Mouse (Mus musculus) kidney, postnatal 0 days (tissue): ENCODE measurements around the gene Kdm5b. TPM values are rescaled to one million over a fixed set of nuclear protein-coding genes. Genes with fewer than 3 reads are reported as not detected.

Experiments used
- ATAC-seq: fragments of 200-750 bp; cut with Nextera tagmentation; replicated peaks from 2 replicates; pipeline ENCODE4 v1.8.0; 2017; ENCODE audit warnings: low read depth, moderate number of reproducible peaks, moderate TSS enrichment, moderate library complexity; ENCODE audit not compliant: low FRiP score
- DNase-seq: peaks from one replicate; pipeline ENCODE4 v3.0.0-alpha.2; 2016; ENCODE audit warnings: low spot score
- H3K27ac ChIP-seq: fragments of 300-500 bp; sonication (generic); 2 replicates; pipeline ENCODE4 v1.5.1; 2014; ENCODE audit warnings: mild to moderate bottlenecking
- H3K27me3 ChIP-seq: fragments of 300-500 bp; sonication (generic); 2 replicates; pipeline ENCODE4 v1.6.1; 2014; ENCODE audit warnings: low read length, mixed read lengths; ENCODE audit not compliant: insufficient read depth
- H3K36me3 ChIP-seq: fragments of 300-500 bp; sonication (generic); 2 replicates; pipeline ENCODE4 v1.6.1; 2014; ENCODE audit warnings: low read length, mixed read lengths; ENCODE audit not compliant: insufficient read depth
- H3K4me1 ChIP-seq: fragments of 300-500 bp; sonication (generic); replicated peaks from 2 replicates; pipeline ENCODE4 v1.6.1; 2014; ENCODE audit warnings: antibody characterized with exemption, low read length, mixed read lengths; ENCODE audit not compliant: insufficient read depth
- H3K4me2 ChIP-seq: fragments of 300-500 bp; sonication (generic); 2 replicates; pipeline ENCODE4 v1.6.1; 2014; ENCODE audit warnings: mild to moderate bottlenecking, low read length, moderate library complexity, mixed read lengths
- H3K4me3 ChIP-seq: fragments of 300-500 bp; sonication (generic); replicated peaks from 2 replicates; pipeline ENCODE4 v1.5.1; 2014; ENCODE audit warnings: low read depth, low read length
- H3K9ac ChIP-seq: fragments of 300-500 bp; sonication (generic); 2 replicates; pipeline ENCODE4 v1.6.1; 2014; ENCODE audit warnings: low read depth, low read length
- H3K9me3 ChIP-seq: fragments of 300-500 bp; sonication (generic); replicated peaks from 2 replicates; pipeline ENCODE4 v1.6.1; 2016; ENCODE audit warnings: low read length, inconsistent platforms, mixed read lengths
- CTCF ChIP-seq: IDR thresholded peaks from 2 replicates; pipeline ENCODE4 v1.5.1; 2016; ENCODE audit warnings: antibody characterized with exemption, low read depth, mild to moderate bottlenecking, moderate library complexity
- WGBS: fragments of 180-500 bp; shearing (Covaris S2); extraction: QIAGEN DNeasy Blood & Tissue Kit; methylation state at CpG from one replicate; pipeline ENCODE4 v1.1.7; 2014; 5-methylcytosine and 5-hydroxymethylcytosine counted together
- polyA plus RNA-seq: library from polyadenylated mRNA; unstranded; fragments of >200 nt; fragmentation: Nextera tagmentation; extraction: Ambion mirVana; gene quantifications from 2 replicates; pipeline ENCODE4 v1.2.1, GENCODE M21; 2015

The Kdm5b gene
- polyA plus RNA-seq, 1 experiment from 2014 or later, result 40.2 TPM

DNA sequence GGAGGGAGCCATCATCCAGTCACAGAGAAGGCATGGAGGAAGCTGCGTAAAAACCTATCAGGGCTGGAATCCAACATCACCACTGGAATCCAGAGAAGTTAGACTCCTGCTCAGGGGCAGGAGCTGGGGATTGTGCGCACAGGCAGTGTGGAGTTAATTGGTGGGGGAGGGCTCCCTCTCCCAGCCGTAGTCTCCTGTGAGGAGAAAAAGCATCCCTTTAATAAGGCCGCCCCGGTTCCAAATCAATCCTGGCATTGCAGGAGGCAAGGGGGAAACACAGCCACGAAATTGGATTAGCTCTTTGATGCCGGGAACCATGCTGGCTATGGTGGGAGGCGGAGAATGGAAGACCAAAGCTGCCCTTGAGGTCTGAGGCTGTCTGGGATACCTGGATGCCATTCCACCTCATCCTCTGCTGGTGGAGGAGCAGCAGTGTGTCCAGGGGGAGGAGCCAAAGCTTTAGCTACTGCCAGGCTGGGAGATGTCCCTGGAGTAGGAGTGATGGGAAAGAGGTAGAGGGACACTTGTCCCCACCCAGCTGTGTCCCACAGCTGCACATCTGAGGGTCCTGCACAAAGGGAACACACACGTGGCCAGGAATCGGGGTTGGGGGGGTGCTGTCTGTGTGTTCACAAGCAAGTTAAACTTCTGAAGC lies 93.8 kb downstream of the Kdm5b start:
- Histone ChIP-seq H3K4me3 (no peak overlapping the region), H3K9me3 (no peaks in the 10 kb centered on the region), H3K9ac (no peak overlapping the region), H3K4me1 (peaks cover 15% of the 10 kb centered on the region), H3K36me3 (no peaks in the 10 kb centered on the region), H3K4me2 (no peak overlapping the region), H3K27me3 (no peaks in the 10 kb centered on the region), H3K27ac (no peak overlapping the region)
- WGBS, result 39% methylated on average over 10 of the region's 10 CpGs
- TF ChIP-seq CTCF, result no peak
- no peak for DNase-seq
- no peak for ATAC-seq

- TF ChIP-seq CTCF, result no peak
- H3K27ac ChIP-seq, result no peak overlapping the region
- ATAC-seq (no peak), DNase-seq (no peak)
- H3K4me2 ChIP-seq, result no peak overlapping the region
- WGBS, result 39% methylated on average over 7 of the region's 7 CpGs
- H3K27me3 ChIP-seq, result no peaks in the 10 kb centered on the region
- no peak overlapping the region for H3K4me3 ChIP-seq
- no peaks in the 10 kb centered on the region for H3K36me3 ChIP-seq
- H3K4me1 ChIP-seq, result 0 out of 2 replicates have a peak, but pooled peaks cover 3% of the 10 kb centered on the region
- H3K9me3 ChIP-seq, result no peaks in the 10 kb centered on the region
- no peak overlapping the region for H3K9ac ChIP-seq
These were observed 98.9 kb downstream of the Kdm5b start for GRCm38 (mm10) chr1:134658841-134659240.

- H3K9me3 ChIP-seq, result no peaks in the 10 kb centered on the region
- H3K27me3 ChIP-seq, result no peaks in the 10 kb centered on the region
- H3K4me1 ChIP-seq, result 0 out of 2 replicates have a peak, but pooled peaks cover 3% of the 10 kb centered on the region
- TF ChIP-seq CTCF, result no peak
- ATAC-seq (no peak; the same call in 1 of the 2 replicates), DNase-seq (peak; percentile 77)
- no peak overlapping the region for H3K27ac ChIP-seq
- no peaks in the 10 kb centered on the region for H3K36me3 ChIP-seq
- no peak overlapping the region for H3K4me2 ChIP-seq
- H3K4me3 ChIP-seq, result no peak overlapping the region
- WGBS, result 9% methylated on average over 7 of the region's 7 CpGs
- no peak overlapping the region for H3K9ac ChIP-seq
These were observed 100.2 kb downstream of the Kdm5b start for GRCm38 (mm10) chr1:134660163-134660562.

GRCm38 (mm10) chr1:134671234-134672070 lies 111.5 kb downstream of the Kdm5b start:
- Histone ChIP-seq H3K36me3 (no peaks in the 10 kb centered on the region), H3K4me1 (peaks cover 3% of the 10 kb centered on the region; the same call in 1 of the 2 replicates), H3K4me3 (no peak overlapping the region), H3K9ac (no peak overlapping the region), H3K27me3 (no peaks in the 10 kb centered on the region), H3K9me3 (no peaks in the 10 kb centered on the region; the same call in 1 of the 2 replicates), H3K27ac (no peak overlapping the region), H3K4me2 (no peak overlapping the region)
- no peak for ATAC-seq
- 63% methylated on average over 10 of the region's 10 CpGs for WGBS
- peak; percentile 24 for DNase-seq
- no peak for TF ChIP-seq CTCF

DNA sequence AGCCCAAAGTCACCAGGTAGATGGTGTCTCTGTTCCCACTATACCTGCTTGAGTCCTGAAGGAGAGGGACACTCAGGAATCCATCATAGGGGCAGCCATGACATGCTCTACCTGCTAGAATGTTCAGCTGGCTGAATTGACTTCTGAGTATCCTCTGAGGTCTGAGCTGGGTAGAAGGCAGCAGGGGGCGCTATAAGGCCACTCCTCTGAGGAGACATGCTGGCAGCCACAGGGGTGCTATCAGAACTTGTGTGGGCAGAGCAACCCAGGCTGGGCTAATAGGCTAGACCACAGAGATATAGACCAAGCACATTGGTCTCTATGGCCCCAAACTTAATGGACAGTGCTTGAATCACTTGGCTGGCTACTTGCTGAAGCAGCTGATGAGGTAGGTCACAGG lies 114.3 kb downstream of the Kdm5b start:
- Histone ChIP-seq H3K4me2 (no peak overlapping the region), H3K36me3 (no peaks in the 10 kb centered on the region), H3K9ac (no peak overlapping the region), H3K4me1 (peaks cover 3% of the 10 kb centered on the region; the same call in 1 of the 2 replicates), H3K4me3 (no peak overlapping the region), H3K27me3 (no peaks in the 10 kb centered on the region), H3K9me3 (no peaks in the 10 kb centered on the region; the same call in 1 of the 2 replicates), H3K27ac (no peak overlapping the region)
- TF ChIP-seq CTCF, result no peak
- DNase-seq (no peak), ATAC-seq (no peak)
- WGBS, result 22% methylated on average over 1 of the region's 1 CpGs

DNA sequence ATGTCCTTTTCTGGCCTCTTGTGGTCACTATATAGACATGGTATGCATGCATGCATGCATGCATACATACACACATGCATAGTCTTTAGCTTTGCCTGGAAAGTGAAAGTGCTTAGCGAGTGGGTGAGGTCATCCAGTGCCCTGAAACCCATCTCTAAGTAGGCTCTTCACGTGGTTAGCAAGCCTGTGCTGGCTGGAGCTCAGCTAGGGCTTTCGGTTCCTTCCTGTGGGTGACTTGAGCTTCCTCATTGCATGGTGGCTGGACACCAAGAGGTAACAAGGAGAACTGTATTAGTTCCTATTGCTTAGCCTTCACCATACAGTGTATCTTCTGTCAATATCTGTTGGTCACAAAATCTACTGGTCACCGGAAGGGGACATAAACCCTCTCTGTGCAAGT lies 119.5 kb downstream of the Kdm5b start:
- H3K4me1 ChIP-seq, result no peaks in the 10 kb centered on the region
- no peak overlapping the region for H3K4me2 ChIP-seq
- H3K27ac ChIP-seq, result no peak overlapping the region
- 87% methylated on average over 4 of the region's 4 CpGs for WGBS
- no peaks in the 10 kb centered on the region for H3K9me3 ChIP-seq
- ATAC-seq, result no peak
- H3K9ac ChIP-seq, result no peak overlapping the region
- no peaks in the 10 kb centered on the region for H3K36me3 ChIP-seq
- DNase-seq, result no peak
- no peak overlapping the region for H3K4me3 ChIP-seq
- no peak for TF ChIP-seq CTCF
- no peaks in the 10 kb centered on the region for H3K27me3 ChIP-seq
